ENCODE assay signal across 8 mouse cellular contexts in the genomic region with DNA sequence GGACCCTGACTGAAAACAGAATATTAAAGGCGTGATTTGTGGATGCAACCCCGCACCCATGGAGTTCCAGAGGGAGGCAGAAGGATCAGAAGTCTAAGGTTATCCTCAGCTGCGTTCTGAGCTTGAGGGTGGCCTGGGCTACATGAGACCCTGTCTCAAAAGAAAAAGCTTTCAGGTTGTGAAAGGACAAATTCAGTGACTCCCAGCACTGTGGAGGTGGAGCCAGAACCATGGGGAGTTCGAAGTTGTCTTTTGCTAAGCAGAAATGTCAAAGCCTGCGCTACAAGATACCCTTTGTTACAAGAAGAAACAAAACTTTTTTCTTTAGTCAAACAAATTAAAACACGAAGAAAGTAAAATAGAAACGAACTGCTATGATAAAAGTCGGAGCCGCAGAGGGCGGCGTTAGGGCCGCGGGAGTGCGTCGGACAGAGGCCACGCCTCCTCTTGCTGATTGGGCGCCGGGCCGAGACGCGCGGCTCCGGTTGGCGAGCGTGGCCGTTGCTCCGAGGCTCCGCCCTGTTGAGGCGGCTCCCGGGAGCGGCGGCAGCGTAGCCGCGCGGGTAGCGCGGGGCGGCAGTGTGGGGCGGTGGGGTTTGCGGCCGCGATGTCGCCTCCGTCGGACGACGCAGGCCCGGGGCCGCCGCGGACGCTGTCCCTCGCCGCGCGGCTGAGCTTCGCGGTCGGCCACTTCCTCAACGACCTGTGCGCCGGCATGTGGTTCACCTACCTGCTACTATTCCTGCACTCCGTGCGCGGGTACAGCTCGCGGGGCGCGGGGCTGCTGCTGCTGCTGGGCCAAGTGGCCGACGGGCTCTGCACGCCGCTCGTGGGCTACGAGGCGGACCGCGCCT. TPM values are rescaled to one million over a fixed set of nuclear protein-coding genes. Genes with fewer than 3 reads are reported as not detected.
DNase-seq lines count a peak whose midpoint lies in the region; ATAC-seq and TF ChIP-seq lines count a peak whose summit lies in the region.

A gene (plus strand): TSS at position 501 of the 854 bp plus-strand sequence.

- peak; percentile 86 for ATAC-seq in erythroid progenitor cell, adult 5-6 weeks (replicated peaks; ENCODE audit: low FRiP score, poor library complexity, severe bottlenecking)
- ATAC-seq in heart, embryonic 12.5 days (ENCODE audit: insufficient number of reproducible peaks, low FRiP score): peak; percentile 89
- peak; percentile 71 for ATAC-seq in kidney, postnatal 0 days (replicated peaks; ENCODE audit: low FRiP score, low read depth)
- peak; percentile 85 for ATAC-seq in liver, embryonic 11.5 days (replicated peaks; ENCODE audit: low FRiP score)

- peak; percentile 94 for DNase-seq in CD4-positive helper T cell, adult 2 months (ENCODE audit: low read depth, low spot score)
- DNase-seq in kidney, postnatal 0 days (ENCODE audit: low spot score): peak; percentile 91
- DNase-seq in liver, embryonic 11.5 days (ENCODE audit: low spot score): peak; percentile 85
- DNase-seq in spleen, postnatal 4 days (ENCODE audit: low spot score in 2 of 2): peak; percentile 92 to 96

- H3K27me3 ChIP-seq in heart, embryonic 12.5 days (replicated peaks): 0 out of 2 replicates have a peak, but pooled peaks cover 3% of the 10 kb centered on the region
- H3K27me3 ChIP-seq in kidney, postnatal 0 days (ENCODE audit: insufficient read depth, low read length): no peaks in the 10 kb centered on the region
- H3K27me3 ChIP-seq in liver, embryonic 11.5 days (replicated peaks; ENCODE audit: control insufficient read depth, insufficient read depth, low read length): no peaks in the 10 kb centered on the region
- no peaks in the 10 kb centered on the region for H3K27me3 ChIP-seq in myocyte (ENCODE audit: control insufficient read depth, insufficient read depth, insufficient read length)

- peak within 1 kb of the TSS; percentile 25 for H3ac ChIP-seq in myocyte (ENCODE audit: control insufficient read depth, insufficient read length)

- H3K4me2 ChIP-seq in heart, embryonic 12.5 days: peak within 1 kb of the TSS; percentile 93
- H3K4me2 ChIP-seq in kidney, postnatal 0 days (ENCODE audit: low read length): peak within 1 kb of the TSS; percentile 99
- H3K4me2 ChIP-seq in liver, embryonic 11.5 days: peak within 1 kb of the TSS; percentile 99
- H3K4me2 ChIP-seq in myocyte (ENCODE audit: low read depth): peak within 1 kb of the TSS; percentile 92

- peak within 1 kb of the TSS; percentile 85 for H3K9ac ChIP-seq in heart, embryonic 12.5 days
- peak within 1 kb of the TSS; percentile 78 for H3K9ac ChIP-seq in kidney, postnatal 0 days (ENCODE audit: low read depth, low read length)
- H3K9ac ChIP-seq in liver, embryonic 11.5 days (ENCODE audit: low read depth, low read length): peak within 1 kb of the TSS; percentile 90

- peak within 1 kb of the TSS; percentile 54 for H3K27ac ChIP-seq in brown adipose tissue, adult 24 weeks (replicated peaks; ENCODE audit: low read depth, low read length)
- H3K27ac ChIP-seq in heart, embryonic 12.5 days (ENCODE audit: poor library complexity, severe bottlenecking): peak within 1 kb of the TSS; percentile 35
- H3K27ac ChIP-seq in kidney, postnatal 0 days: no peak within 1 kb of the TSS
- peak within 1 kb of the TSS; percentile 83 for H3K27ac ChIP-seq in liver, embryonic 11.5 days (ENCODE audit: low read depth, low read length)

- TF ChIP-seq POLR2A in myocyte (IDR thresholded peaks at IDR 0.05; ENCODE audit: insufficient read length, low read depth): peak; percentile 95

- no peaks in the 10 kb centered on the region for H3K9me3 ChIP-seq in heart, embryonic 12.5 days (replicated peaks)
- H3K9me3 ChIP-seq in kidney, postnatal 0 days (replicated peaks; ENCODE audit: low read length): no peaks in the 10 kb centered on the region
- H3K9me3 ChIP-seq in liver, embryonic 11.5 days (ENCODE audit: control insufficient read depth, low read length): no peaks in the 10 kb centered on the region

- peaks cover 5% of the 10 kb centered on the region for H3K79me2 ChIP-seq in myocyte (ENCODE audit: control insufficient read depth, insufficient read depth)

- peaks cover 9% of the 10 kb centered on the region; the same call in 1 of the 2 replicates for H3K4me1 ChIP-seq in brown adipose tissue, adult 24 weeks (ENCODE audit: control insufficient read depth, insufficient read depth, insufficient read length, low read length)
- peaks cover 49% of the 10 kb centered on the region for H3K4me1 ChIP-seq in heart, embryonic 12.5 days (replicated peaks)
- peaks cover 16% of the 10 kb centered on the region; the same call in 1 of the 2 replicates for H3K4me1 ChIP-seq in kidney, postnatal 0 days (replicated peaks; ENCODE audit: insufficient read depth, low read length)
- H3K4me1 ChIP-seq in liver, embryonic 11.5 days (replicated peaks; ENCODE audit: control insufficient read depth, insufficient read depth, low read length): peaks cover 76% of the 10 kb centered on the region

- WGBS in heart, embryonic 12.5 days: 2% methylated on average over 79 of the region's 79 CpGs
- 2% methylated on average over 79 of the region's 79 CpGs for WGBS in kidney, postnatal 0 days
- 2% methylated on average over 76 of the region's 79 CpGs for WGBS in liver, embryonic 11.5 days

- peaks cover 14% of the 10 kb centered on the region; the same call in 1 of the 2 replicates for H3K36me3 ChIP-seq in heart, embryonic 12.5 days
- H3K36me3 ChIP-seq in kidney, postnatal 0 days (ENCODE audit: insufficient read depth, low read length): no peaks in the 10 kb centered on the region
- peaks cover 10% of the 10 kb centered on the region; the same call in 1 of the 2 replicates for H3K36me3 ChIP-seq in liver, embryonic 11.5 days (ENCODE audit: control insufficient read depth, insufficient read depth, low read length)
- H3K36me3 ChIP-seq in myocyte (ENCODE audit: control insufficient read depth, insufficient read depth): no peaks in the 10 kb centered on the region

- TF ChIP-seq CTCF in kidney, postnatal 0 days (IDR thresholded peaks at IDR 0.05; ENCODE audit: low read depth): no peak

- H3K4me3 ChIP-seq in brown adipose tissue, adult 24 weeks (ENCODE audit: insufficient read depth, low read depth, low read length): peak within 1 kb of the TSS; percentile 82
- peak within 1 kb of the TSS; percentile 81 for H3K4me3 ChIP-seq in heart, embryonic 12.5 days
- H3K4me3 ChIP-seq in kidney, postnatal 0 days (replicated peaks; ENCODE audit: low read depth, low read length): peak within 1 kb of the TSS; percentile 64
- H3K4me3 ChIP-seq in liver, embryonic 11.5 days (ENCODE audit: low read depth, low read length): peak within 1 kb of the TSS; percentile 94
- peak within 1 kb of the TSS; percentile 55 for H3K4me3 ChIP-seq in myocyte

TF ChIP-seq in myocyte, 11 proteins besides CTCF, POLR2A, EP300 and RAD21:
- TF ChIP-seq MYOD1 (IDR thresholded peaks at IDR 0.05; ENCODE audit: control insufficient read depth in 1 of 3, insufficient read length in 2 of 3, low read depth in 2 of 3) (peak in 1 of 3 experiments; percentile 35), MYOG (IDR thresholded peaks at IDR 0.05; ENCODE audit: control insufficient read depth in 1 of 3, insufficient read depth in 1 of 3, insufficient read length in 2 of 3, low read depth in 2 of 3) (peak in 1 of 3 experiments; percentile 25), POLR2AphosphoS2 (IDR thresholded peaks at IDR 0.05; ENCODE audit: insufficient read length, low read depth) (peak; percentile 86), TCF3 (IDR thresholded peaks at IDR 0.05; ENCODE audit: insufficient read length, low read depth) (no peak), REST (IDR thresholded peaks at IDR 0.05; ENCODE audit: insufficient read depth, insufficient read length) (no peak), SRF (IDR thresholded peaks at IDR 0.05; ENCODE audit: control insufficient read depth, insufficient read length, low read depth) (peak; percentile 64), E2F4 (IDR thresholded peaks at IDR 0.05; ENCODE audit: insufficient read depth) (no peak), CEBPB (IDR thresholded peaks at IDR 0.05; ENCODE audit: insufficient read depth, poor library complexity, severe bottlenecking) (no peak), MAX (IDR thresholded peaks at IDR 0.05; ENCODE audit: low read depth) (no peak), USF1 (IDR thresholded peaks at IDR 0.05; ENCODE audit: low read depth) (no peak), TCF12 (IDR thresholded peaks at IDR 0.05; ENCODE audit: insufficient read depth, poor library complexity, severe bottlenecking) (no peak)

RNA-seq across cellular contexts. Expression of the gene that starts here (rescaled TPM):
- 8.3 and 11.5 TPM in 2 replicates for polyA plus RNA-seq in brown adipose tissue, adult 24 weeks (2012; ENCODE audit: insufficient read depth, insufficient read length, missing spikeins)
- 15.9 and 18.7 TPM in 2 replicates for total RNA-seq in erythroid progenitor cell, adult 5-6 weeks (2015; ENCODE audit: low replicate concordance)
- total RNA-seq in erythroid progenitor cell, adult 5-6 weeks (2017; ENCODE audit: low replicate concordance): 29.7 and 33.0 TPM in 2 replicates
- polyA plus RNA-seq in heart, embryonic 12.5 days (2016; fragmentation: Nextera tagmentation; extraction: Ambion mirVana): 13.0 and 13.4 TPM in 2 replicates
- polyA plus RNA-seq in kidney, postnatal 0 days (2015; fragmentation: Nextera tagmentation; extraction: Ambion mirVana): 11.3 and 11.6 TPM in 2 replicates
- 11.2 TPM in 2 replicates for polyA plus RNA-seq in liver, embryonic 11.5 days (2014; fragmentation: Nextera tagmentation; extraction: Ambion mirVana)
- 21.7 TPM for polyA plus RNA-seq in myocyte (2012; fragmentation: generic; extraction: Trizol)
